Mouse (Mus musculus) midbrain, embryonic 13.5 days (tissue): ENCODE data around the gene Pgap1. TPM values are rescaled to one million over a fixed set of nuclear protein-coding genes. Genes with fewer than 3 reads are reported as not detected.
A peak's percentile ranks its signal among the peaks of the same experiment; 100 is the strongest.

Experiments used
- ATAC-seq: fragments of 200-750 bp; cut with Nextera tagmentation; 2 replicates; pipeline ENCODE4 v1.8.0; 2017; ENCODE audit warnings: mild to moderate bottlenecking, moderate TSS enrichment, moderate library complexity
- H3K27ac ChIP-seq: fragments of 300-500 bp; sonication (generic); 2 replicates; pipeline ENCODE4 v1.5.1; 2015; ENCODE audit warnings: inconsistent platforms, mild to moderate bottlenecking, moderate library complexity
- H3K27me3 ChIP-seq: fragments of 300-500 bp; sonication (generic); 2 replicates; pipeline ENCODE4 v1.6.1; 2015; ENCODE audit warnings: mild to moderate bottlenecking, inconsistent platforms
- H3K36me3 ChIP-seq: fragments of 300-500 bp; sonication (generic); 2 replicates; pipeline ENCODE4 v1.6.1; 2015; ENCODE audit warnings: mild to moderate bottlenecking, inconsistent platforms
- H3K4me1 ChIP-seq: fragments of 300-500 bp; sonication (generic); replicated peaks from 2 replicates; pipeline ENCODE4 v1.6.1; 2015; ENCODE audit warnings: inconsistent platforms
- H3K4me2 ChIP-seq: fragments of 300-500 bp; sonication (generic); replicated peaks from 2 replicates; pipeline ENCODE4 v1.6.1; 2015; ENCODE audit warnings: moderate library complexity, mild to moderate bottlenecking, inconsistent platforms
- H3K4me3 ChIP-seq: fragments of 300-500 bp; sonication (generic); replicated peaks from 2 replicates; pipeline ENCODE4 v1.5.1; 2015; ENCODE audit warnings: mild to moderate bottlenecking, inconsistent platforms
- H3K9ac ChIP-seq: fragments of 300-500 bp; sonication (generic); replicated peaks from 2 replicates; pipeline ENCODE4 v1.6.1; 2015; ENCODE audit warnings: mild to moderate bottlenecking, inconsistent platforms
- H3K9me3 ChIP-seq: fragments of 300-500 bp; sonication (generic); 2 replicates; pipeline ENCODE4 v1.6.1; 2016; ENCODE audit warnings: mild to moderate bottlenecking, inconsistent platforms
- WGBS: fragments of 180-500 bp; shearing (Covaris S2); methylation state at CpG from one replicate; pipeline ENCODE4 v1.1.7; 2015; 5-methylcytosine and 5-hydroxymethylcytosine counted together
- polyA plus RNA-seq: library from polyadenylated mRNA; unstranded; fragments of >200 nt; fragmentation: Nextera tagmentation; extraction: Ambion mirVana; gene quantifications from 2 replicates; pipeline ENCODE4 v1.2.1, GENCODE M21; 2015

Pgap1 gene
- polyA plus RNA-seq, 1 experiment from 2014 or later: 27.5 TPM

- Histone ChIP-seq H3K9me3 (no peaks in the 10 kb centered on the region), H3K4me2 (peak within 1 kb of the TSS; percentile 83), H3K27ac (no peak within 1 kb of the TSS), H3K27me3 (no peaks in the 10 kb centered on the region), H3K9ac (peak within 1 kb of the TSS; percentile 88), H3K4me1 (peaks cover 21% of the 10 kb centered on the region), H3K36me3 (peaks cover 4% of the 10 kb centered on the region), H3K4me3 (peak within 1 kb of the TSS; percentile 77)
- ATAC-seq: peak; percentile 99
- 3% methylated on average over 39 of the region's 39 CpGs for WGBS
Observed at GRCm38 (mm10) chr1:54438340-54439079, 119.0 kb downstream of the Pgap1 start, which contains the start of gene Gtf3c3. Gtf3c3 (minus strand) TSS chr1:54438971.

Other genes with a start within 250 kb of the Pgap1 start
- 24.8 and 26.9 TPM in 2 replicates for gene Gtf3c3, start 118.7 kb downstream of the Pgap1 start, polyA plus RNA-seq